Mouse (Mus musculus) thymus, adult 2 months (tissue): ENCODE results near the gene Eya2. TPM values are rescaled to one million over a fixed set of nuclear protein-coding genes. Genes with fewer than 3 reads are reported as not detected.

Experiments used
- DNase-seq: peaks from one replicate; pipeline ENCODE4 v3.0.0; 2021
- H3K27ac ChIP-seq: fragments of 200-500 bp; 2 replicates; pipeline ENCODE4 v1.5.1; 2012; ENCODE audit warnings: low read length, control low read depth; ENCODE audit not compliant: control insufficient read depth, insufficient read depth
- H3K27me3 ChIP-seq: fragments of 200-500 bp; 2 replicates; pipeline ENCODE4 v1.6.1; 2012; ENCODE audit warnings: mild to moderate bottlenecking, low read length, moderate library complexity, mixed read lengths; ENCODE audit not compliant: control insufficient read depth, insufficient read depth
- H3K36me3 ChIP-seq: fragments of 200-500 bp; 2 replicates; pipeline ENCODE4 v1.6.1; 2012; ENCODE audit warnings: mild to moderate bottlenecking, low read length, moderate library complexity; ENCODE audit not compliant: control insufficient read depth, insufficient read depth
- H3K4me1 ChIP-seq: fragments of 200-500 bp; replicated peaks from 2 replicates; pipeline ENCODE4 v1.6.1; 2012; ENCODE audit warnings: low read length; ENCODE audit not compliant: control insufficient read depth, insufficient read depth
- H3K4me3 ChIP-seq: fragments of 200-500 bp; 2 replicates; pipeline ENCODE4 v1.5.1; 2012; ENCODE audit warnings: mild to moderate bottlenecking, low read length, control low read depth, moderate library complexity; ENCODE audit not compliant: control insufficient read depth, insufficient read depth
- CTCF ChIP-seq: fragments of 200-500 bp; IDR thresholded peaks from 2 replicates; pipeline ENCODE4 v1.5.1; 2012; ENCODE audit warnings: mild to moderate bottlenecking, control low read depth, low read length, moderate library complexity, borderline replicate concordance; ENCODE audit not compliant: control insufficient read depth, poor library complexity, insufficient read depth; ENCODE audit errors: extremely low read depth
- POLR2A ChIP-seq: fragments of 200-500 bp; IDR thresholded peaks from 2 replicates; pipeline ENCODE4 v1.6.1; 2012; ENCODE audit warnings: mild to moderate bottlenecking, low read length, control low read depth, moderate library complexity; ENCODE audit not compliant: control insufficient read depth, poor library complexity, insufficient read depth; ENCODE audit errors: extremely low read depth
- WGBS: fragments of 180-500 bp; shearing (Covaris S2); methylation state at CpG from one replicate; pipeline ENCODE4 v1.1.7; 2018; 5-methylcytosine and 5-hydroxymethylcytosine counted together
- polyA plus RNA-seq: library from polyadenylated mRNA; depleted of rRNA; stranded (reverse); fragments of >200 nt; gene quantifications from 2 replicates; pipeline ENCODE4 v1.2.3, GENCODE M21; 2012

The Eya2 gene
- polyA plus RNA-seq, 1 experiment, result 85.9 TPM

- Histone ChIP-seq H3K36me3 (no peaks in the 10 kb centered on the region), H3K27me3 (no peaks in the 10 kb centered on the region), H3K4me3 (no peak overlapping the region), H3K4me1 (no peaks in the 10 kb centered on the region), H3K27ac (no peak overlapping the region)
- TF ChIP-seq POLR2A (no peak), CTCF (no peak)
- WGBS, result 97% methylated on average over 4 of the region's 5 CpGs
- DNase-seq, result no peak
Observed at GRCm38 (mm10) chr2:165740381-165740780, 145.5 kb downstream of the Eya2 start.

GRCm38 (mm10) chr2:165740982-165741381, 146.2 kb downstream of the Eya2 start:
- Histone ChIP-seq H3K4me3 (no peak overlapping the region), H3K27me3 (no peaks in the 10 kb centered on the region), H3K36me3 (no peaks in the 10 kb centered on the region), H3K4me1 (no peaks in the 10 kb centered on the region), H3K27ac (no peak overlapping the region)
- TF ChIP-seq POLR2A, result no peak
- no peak for TF ChIP-seq CTCF
- no peak for DNase-seq
- 87% methylated on average over 9 of the region's 9 CpGs for WGBS

- H3K36me3 ChIP-seq, result no peaks in the 10 kb centered on the region
- no peak for DNase-seq
- no peak overlapping the region for H3K27ac ChIP-seq
- TF ChIP-seq POLR2A (no peak), CTCF (no peak)
- no peaks in the 10 kb centered on the region for H3K27me3 ChIP-seq
- 95% methylated on average over 11 of the region's 11 CpGs for WGBS
- H3K4me1 ChIP-seq, result no peaks in the 10 kb centered on the region
- no peak overlapping the region for H3K4me3 ChIP-seq
Observed at GRCm38 (mm10) chr2:165741526-165742050, 146.8 kb downstream of the Eya2 start.

GRCm38 (mm10) chr2:165742210-165742786, 147.5 kb downstream of the Eya2 start:
- 92% methylated on average over 21 of the region's 21 CpGs for WGBS
- H3K27ac ChIP-seq, result no peak overlapping the region
- no peaks in the 10 kb centered on the region for H3K36me3 ChIP-seq
- no peak for DNase-seq
- H3K4me1 ChIP-seq, result no peaks in the 10 kb centered on the region
- TF ChIP-seq CTCF, result no peak
- TF ChIP-seq POLR2A, result no peak
- no peaks in the 10 kb centered on the region for H3K27me3 ChIP-seq
- no peak overlapping the region for H3K4me3 ChIP-seq

- Histone ChIP-seq H3K27ac (no peak overlapping the region), H3K27me3 (no peaks in the 10 kb centered on the region), H3K4me3 (no peak overlapping the region), H3K36me3 (no peaks in the 10 kb centered on the region), H3K4me1 (no peaks in the 10 kb centered on the region)
- 93% methylated on average over 18 of the region's 18 CpGs for WGBS
- no peak for TF ChIP-seq POLR2A
- no peak for TF ChIP-seq CTCF
- no peak for DNase-seq
Observed at GRCm38 (mm10) chr2:165745306-165746098, 150.7 kb downstream of the Eya2 start.

GRCm38 (mm10) chr2:165747975-165748374, 153.1 kb downstream of the Eya2 start:
- WGBS, result 87% methylated on average over 7 of the region's 7 CpGs
- Histone ChIP-seq H3K27me3 (no peaks in the 10 kb centered on the region), H3K27ac (no peak overlapping the region), H3K36me3 (no peaks in the 10 kb centered on the region), H3K4me3 (no peak overlapping the region), H3K4me1 (no peaks in the 10 kb centered on the region; the same call in 1 of the 2 replicates)
- DNase-seq, result no peak
- TF ChIP-seq POLR2A (no peak), CTCF (no peak)
